Mouse (Mus musculus) layer of hippocampus, postnatal 10 days (tissue): ENCODE measurements around the gene Ddx10. TPM values are rescaled to one million over a fixed set of nuclear protein-coding genes. Genes with fewer than 3 reads are reported as not detected.
"Not testable (repeated sequence)": the region's sequence is repeated elsewhere in the genome, so short reads cannot be mapped to it uniquely, and the experiment has no call there.

Source experiments
- DNase-seq, 2 experiments: peaks; one replicate each; pipeline ENCODE4 v3.0.0; 2021; ENCODE audit warnings: low spot score in 2 of 2
- total RNA-seq, 2 experiments: library from RNA; stranded (reverse); gene quantifications; 2 replicates each; pipeline ENCODE4 v1.2.3; 2021

Ddx10 gene
- total RNA-seq, 2 experiments from 2014 or later, result 21.9 to 22.5 TPM

GRCm38 (mm10) chr9:53173258-53173657, 74.6 kb downstream of the Ddx10 start:
- DNase-seq, result no peak

- DNase-seq, result peak; percentile 66 to 68
Measured at GRCm38 (mm10) chr9:53144266-53144665, 103.6 kb downstream of the Ddx10 start.

GRCm38 (mm10) chr9:53143508-53143907, 104.3 kb downstream of the Ddx10 start:
- no peak for DNase-seq

GRCm38 (mm10) chr9:53142424-53142823, 105.4 kb downstream of the Ddx10 start:
- not testable (repeated sequence) for DNase-seq

GRCm38 (mm10) chr9:53140610-53141165, 107.2 kb downstream of the Ddx10 start:
- no peak for DNase-seq

- DNase-seq, result no peak
Measured at GRCm38 (mm10) chr9:53132826-53133225, 115.0 kb downstream of the Ddx10 start.

GRCm38 (mm10) chr9:53130460-53130859, 117.4 kb downstream of the Ddx10 start:
- no peak for DNase-seq

GRCm38 (mm10) chr9:53101103-53101502, 146.8 kb downstream of the Ddx10 start:
- DNase-seq, result no peak

- DNase-seq, result no peak
Measured at GRCm38 (mm10) chr9:53095319-53096165, 152.3 kb downstream of the Ddx10 start.

GRCm38 (mm10) chr9:53094536-53094935, 153.3 kb downstream of the Ddx10 start:
- no peak for DNase-seq

GRCm38 (mm10) chr9:53077626-53078025, 170.2 kb downstream of the Ddx10 start:
- DNase-seq, result no peak

GRCm38 (mm10) chr9:53075931-53076330, 171.9 kb downstream of the Ddx10 start:
- DNase-seq, result no peak

- DNase-seq, result no peak
Measured at GRCm38 (mm10) chr9:53074443-53074842, 173.4 kb downstream of the Ddx10 start.

- DNase-seq, result no peak
Measured at GRCm38 (mm10) chr9:53073576-53074112, 174.2 kb downstream of the Ddx10 start.

- DNase-seq, result peak; percentile 45 to 60
Measured at GRCm38 (mm10) chr9:53072088-53072487, 175.8 kb downstream of the Ddx10 start.

- DNase-seq, result no peak
Measured at GRCm38 (mm10) chr9:53070875-53071524, 176.9 kb downstream of the Ddx10 start.

- no peak for DNase-seq
Measured at GRCm38 (mm10) chr9:53068166-53068565, 179.7 kb downstream of the Ddx10 start.

- DNase-seq, result no peak
Measured at GRCm38 (mm10) chr9:53066428-53066827, 181.4 kb downstream of the Ddx10 start.

- DNase-seq, result no peak
Measured at GRCm38 (mm10) chr9:53065028-53065427, 182.8 kb downstream of the Ddx10 start.

- DNase-seq, result no peak
Measured at GRCm38 (mm10) chr9:53064531-53064930, 183.3 kb downstream of the Ddx10 start.

GRCm38 (mm10) chr9:53055306-53055705, 192.5 kb downstream of the Ddx10 start:
- no peak for DNase-seq
